Mouse (Mus musculus) hindbrain, embryonic 12.5 days (tissue): ENCODE results near the gene Trabd2b. TPM values are rescaled to one million over a fixed set of nuclear protein-coding genes. Genes with fewer than 3 reads are reported as not detected.

ENCODE experiments used
- ATAC-seq: fragments of 200-750 bp; cut with Nextera tagmentation; 2 replicates; pipeline ENCODE4 v1.8.0; 2017; ENCODE audit warnings: moderate TSS enrichment; ENCODE audit not compliant: low FRiP score
- H3K27ac ChIP-seq: fragments of 300-500 bp; sonication (generic); 2 replicates; pipeline ENCODE4 v1.5.1; 2016; ENCODE audit warnings: mild to moderate bottlenecking
- H3K27me3 ChIP-seq: fragments of 300-500 bp; sonication (generic); 2 replicates; pipeline ENCODE4 v1.6.1; 2016; ENCODE audit warnings: mild to moderate bottlenecking
- H3K36me3 ChIP-seq: fragments of 300-500 bp; sonication (generic); 2 replicates; pipeline ENCODE4 v1.6.1; 2016; ENCODE audit warnings: mild to moderate bottlenecking
- H3K4me1 ChIP-seq: fragments of 300-500 bp; sonication (generic); 2 replicates; pipeline ENCODE4 v1.6.1; 2016
- H3K4me2 ChIP-seq: fragments of 300-500 bp; sonication (generic); replicated peaks from 2 replicates; pipeline ENCODE4 v1.6.1; 2016; ENCODE audit warnings: mild to moderate bottlenecking
- H3K4me3 ChIP-seq: fragments of 300-500 bp; sonication (generic); 2 replicates; pipeline ENCODE4 v1.5.1; 2016; ENCODE audit warnings: mild to moderate bottlenecking
- H3K9ac ChIP-seq: fragments of 300-500 bp; sonication (generic); 2 replicates; pipeline ENCODE4 v1.6.1; 2016; ENCODE audit warnings: mild to moderate bottlenecking, moderate library complexity
- H3K9me3 ChIP-seq: fragments of 300-500 bp; sonication (generic); replicated peaks from 2 replicates; pipeline ENCODE4 v1.6.1; 2016; ENCODE audit warnings: mild to moderate bottlenecking
- WGBS: fragments of 180-500 bp; shearing (Covaris S2); methylation state at CpG from one replicate; pipeline ENCODE4 v1.1.7; 2016; 5-methylcytosine and 5-hydroxymethylcytosine counted together
- polyA plus RNA-seq: library from polyadenylated mRNA; unstranded; fragments of >200 nt; fragmentation: Nextera tagmentation; extraction: Ambion mirVana; gene quantifications from 2 replicates; pipeline ENCODE4 v1.2.1, GENCODE M21; 2016

Gene Trabd2b
- polyA plus RNA-seq, 1 experiment from 2014 or later, result 2.8 TPM

DNA sequence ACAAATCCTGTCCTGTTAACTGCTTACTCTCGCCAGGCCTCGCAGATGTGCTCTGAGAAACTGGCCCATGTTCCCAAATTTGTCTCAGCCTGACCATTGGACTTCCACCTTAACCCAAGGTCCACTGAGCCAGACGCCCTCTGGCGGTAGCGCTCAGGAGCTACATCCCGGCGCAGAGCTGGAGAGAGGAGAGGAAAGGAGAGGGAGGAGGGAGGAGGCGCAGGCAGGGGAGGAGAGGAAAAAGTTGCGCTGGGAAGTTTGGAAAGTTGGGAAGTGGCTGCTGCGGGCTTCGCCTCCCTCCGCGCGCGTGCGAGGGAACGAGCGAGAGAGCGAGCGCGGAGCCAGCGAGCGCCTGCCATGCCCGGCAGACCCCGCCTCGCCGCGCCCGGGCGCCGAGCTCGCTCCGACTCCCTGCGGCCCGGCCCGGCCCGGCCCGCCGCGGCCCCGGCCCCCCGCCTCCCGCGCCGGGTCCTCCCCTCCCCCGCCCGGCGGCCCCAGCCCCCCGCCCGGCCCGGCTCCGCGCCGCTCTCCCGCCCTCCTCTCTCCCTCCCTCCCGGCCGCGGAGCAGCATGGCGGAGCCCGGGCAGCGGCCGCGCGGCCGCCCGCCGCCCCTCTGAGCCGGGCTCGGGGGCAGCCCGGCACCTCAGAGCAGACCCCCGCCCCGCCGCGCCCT, 706 bp upstream of the Trabd2b start:
- H3K36me3 ChIP-seq, result no peaks in the 10 kb centered on the region
- H3K4me1 ChIP-seq, result peaks cover 25% of the 10 kb centered on the region
- H3K4me2 ChIP-seq, result peak overlapping the region; percentile 98
- under 1% methylated on average over 14 of the region's 74 CpGs for WGBS
- H3K27ac ChIP-seq, result peak overlapping the region; percentile 77
- peak overlapping the region; percentile 73 for H3K9ac ChIP-seq
- no peaks in the 10 kb centered on the region for H3K9me3 ChIP-seq
- peaks cover 32% of the 10 kb centered on the region for H3K27me3 ChIP-seq
- ATAC-seq, result peak; percentile 83
- H3K4me3 ChIP-seq, result peak overlapping the region; percentile 72

- ATAC-seq, result no peak
- H3K9ac ChIP-seq, result no peak overlapping the region
- peaks cover 32% of the 10 kb centered on the region for H3K27me3 ChIP-seq
- WGBS, result 73% methylated on average over 3 of the region's 3 CpGs
- no peaks in the 10 kb centered on the region for H3K36me3 ChIP-seq
- H3K9me3 ChIP-seq, result no peaks in the 10 kb centered on the region
- peak overlapping the region; percentile 98 for H3K4me2 ChIP-seq
- H3K4me1 ChIP-seq, result peaks cover 30% of the 10 kb centered on the region
- H3K4me3 ChIP-seq, result no peak overlapping the region
- H3K27ac ChIP-seq, result no peak overlapping the region
These were observed 992 bp downstream of the Trabd2b start for GRCm38 (mm10) chr4:114407516-114407915.

GRCm38 (mm10) chr4:114408298-114408697, 1.8 kb downstream of the Trabd2b start:
- peak overlapping the region; percentile 98; the same call in 1 of the 2 replicates for H3K4me2 ChIP-seq
- H3K9ac ChIP-seq, result no peak overlapping the region
- peaks cover 32% of the 10 kb centered on the region for H3K27me3 ChIP-seq
- H3K36me3 ChIP-seq, result no peaks in the 10 kb centered on the region
- ATAC-seq, result no peak
- peaks cover 30% of the 10 kb centered on the region for H3K4me1 ChIP-seq
- WGBS, result 82% methylated on average over 2 of the region's 2 CpGs
- no peak overlapping the region for H3K4me3 ChIP-seq
- no peaks in the 10 kb centered on the region for H3K9me3 ChIP-seq
- no peak overlapping the region for H3K27ac ChIP-seq

DNA sequence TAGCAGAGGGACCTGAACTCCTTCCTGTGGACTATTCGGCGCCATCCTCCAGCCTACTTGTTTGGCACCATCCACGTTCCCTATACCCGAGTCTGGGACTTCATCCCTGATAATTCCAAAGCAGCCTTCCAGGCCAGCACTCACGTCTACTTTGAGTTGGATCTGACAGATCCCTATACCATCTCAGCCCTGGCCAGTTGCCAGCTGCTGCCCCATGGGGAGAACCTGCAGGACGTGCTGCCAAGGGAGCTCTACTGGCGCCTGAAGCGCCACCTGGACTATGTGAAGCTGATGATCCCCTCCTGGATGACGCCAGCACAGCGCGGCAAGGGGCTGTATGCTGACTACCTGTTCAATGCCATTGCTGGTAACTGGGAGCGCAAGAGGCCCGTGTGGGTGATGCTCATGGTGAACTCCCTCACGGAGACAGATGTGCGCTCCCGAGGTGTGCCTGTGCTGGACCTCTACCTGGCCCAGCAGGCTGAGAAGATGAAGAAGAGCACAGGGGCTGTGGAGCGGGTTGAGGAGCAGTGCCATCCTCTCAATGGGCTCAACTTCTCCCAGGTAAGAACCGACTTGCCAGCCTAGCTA, 2.5 kb downstream of the Trabd2b start:
- H3K9me3 ChIP-seq, result no peaks in the 10 kb centered on the region
- no peak for ATAC-seq
- H3K36me3 ChIP-seq, result no peaks in the 10 kb centered on the region
- no peak overlapping the region for H3K4me3 ChIP-seq
- no peak overlapping the region; the same call in 1 of the 2 replicates for H3K27ac ChIP-seq
- no peak overlapping the region for H3K9ac ChIP-seq
- peaks cover 30% of the 10 kb centered on the region for H3K4me1 ChIP-seq
- peaks cover 32% of the 10 kb centered on the region for H3K27me3 ChIP-seq
- 73% methylated on average over 18 of the region's 18 CpGs for WGBS
- H3K4me2 ChIP-seq, result peak overlapping the region; percentile 30; the same call in 1 of the 2 replicates

DNA sequence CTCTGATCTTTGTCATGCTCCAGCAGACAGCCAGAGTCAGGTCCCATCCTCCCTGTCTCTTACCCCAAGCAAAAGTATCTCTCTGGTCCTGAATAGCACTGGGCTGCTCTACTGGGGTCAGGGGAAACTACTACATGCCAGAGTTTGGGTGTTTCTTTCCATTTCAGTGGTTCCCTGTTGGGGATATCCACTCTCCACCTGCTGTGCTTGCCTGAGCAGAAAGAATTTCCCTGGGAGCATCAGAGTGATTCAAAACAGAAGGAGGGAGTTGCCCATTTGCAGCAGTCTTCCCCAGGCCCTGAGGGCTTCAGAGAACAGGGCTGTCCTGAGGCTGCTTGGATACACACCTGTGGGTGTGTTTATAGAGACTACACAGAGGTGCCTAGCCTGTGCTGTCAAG, 3.0 kb downstream of the Trabd2b start:
- Histone ChIP-seq H3K4me3 (no peak overlapping the region), H3K9me3 (no peaks in the 10 kb centered on the region), H3K27ac (no peak overlapping the region), H3K4me2 (peak overlapping the region; percentile 30; the same call in 1 of the 2 replicates), H3K4me1 (peaks cover 30% of the 10 kb centered on the region), H3K9ac (0 out of 2 replicates have a peak overlapping the region, but pooled peaks have one; percentile 8), H3K36me3 (no peaks in the 10 kb centered on the region), H3K27me3 (peaks cover 32% of the 10 kb centered on the region)
- ATAC-seq, result no peak

DNA sequence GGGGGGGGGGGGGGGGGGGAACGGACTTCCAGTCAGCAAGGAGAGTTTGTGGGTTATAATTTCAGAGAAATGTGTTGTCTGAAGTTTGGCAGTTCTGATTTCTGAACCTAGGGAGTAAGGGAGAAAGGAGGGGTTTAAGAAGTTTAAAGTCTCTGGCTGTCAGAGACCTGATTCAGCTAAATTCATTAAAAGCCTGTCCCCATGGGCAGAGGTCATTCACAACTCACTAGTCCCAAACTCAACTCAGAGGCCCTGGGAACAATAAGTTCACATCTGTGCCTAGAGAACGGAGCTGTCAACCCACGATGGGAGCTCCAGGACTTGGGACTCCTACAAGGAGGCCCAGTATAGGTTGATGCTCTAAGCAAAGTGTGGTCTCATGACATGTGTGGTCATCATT, 3.5 kb downstream of the Trabd2b start:
- Histone ChIP-seq H3K9ac (0 out of 2 replicates have a peak overlapping the region, but pooled peaks have one; percentile 8), H3K27ac (0 out of 2 replicates have a peak overlapping the region, but pooled peaks have one; percentile 6), H3K4me2 (peak overlapping the region; percentile 30), H3K4me1 (peaks cover 30% of the 10 kb centered on the region), H3K9me3 (no peaks in the 10 kb centered on the region), H3K4me3 (no peak overlapping the region), H3K27me3 (peaks cover 32% of the 10 kb centered on the region), H3K36me3 (no peaks in the 10 kb centered on the region)
- WGBS, result 19% methylated on average over 3 of the region's 3 CpGs
- ATAC-seq, result no peak

- peak; percentile 34; the same call in 1 of the 2 replicates for ATAC-seq
- 5% methylated on average over 11 of the region's 11 CpGs for WGBS
- H3K9ac ChIP-seq, result no peak overlapping the region
These were observed 3.9 kb downstream of the Trabd2b start for GRCm38 (mm10) chr4:114410443-114410842.

DNA sequence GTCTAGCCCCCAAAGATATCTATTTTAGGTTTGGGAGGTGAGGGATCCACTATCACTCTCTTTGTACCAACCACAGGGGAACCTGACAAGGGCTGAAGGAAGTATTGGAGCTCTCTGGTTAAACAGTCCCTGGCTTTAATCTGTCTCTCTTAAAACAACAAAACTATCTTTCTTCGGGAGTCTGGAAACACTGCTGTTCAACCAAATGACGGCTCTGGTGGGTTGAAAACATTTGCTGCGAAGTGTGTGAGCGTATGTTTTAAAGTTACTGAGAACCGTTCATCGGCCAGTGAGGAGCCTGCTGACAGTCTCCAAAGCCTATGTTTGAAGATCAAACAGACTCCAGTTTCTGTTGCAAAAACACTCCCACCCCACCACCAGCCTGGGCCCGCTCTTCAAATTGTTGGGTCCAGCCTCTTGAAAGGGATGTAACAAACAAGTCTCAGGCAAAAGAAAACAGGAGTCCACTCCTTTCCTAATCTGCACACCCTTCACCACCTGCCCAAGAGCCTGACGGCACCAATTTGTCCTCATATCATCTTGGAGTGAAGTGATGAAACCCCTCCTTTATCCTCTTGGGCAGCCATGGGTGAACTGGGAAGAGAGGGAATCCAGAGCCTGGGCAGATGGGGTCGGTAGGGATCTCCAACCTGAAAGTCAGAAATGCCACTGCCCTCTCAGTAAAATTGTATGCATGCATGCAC, 4.6 kb downstream of the Trabd2b start:
- Histone ChIP-seq H3K27me3 (peaks cover 32% of the 10 kb centered on the region), H3K4me2 (peak overlapping the region; percentile 30), H3K4me1 (peaks cover 32% of the 10 kb centered on the region), H3K27ac (0 out of 2 replicates have a peak overlapping the region, but pooled peaks have one; percentile 6), H3K36me3 (no peaks in the 10 kb centered on the region), H3K4me3 (no peak overlapping the region), H3K9ac (no peak overlapping the region), H3K9me3 (no peaks in the 10 kb centered on the region)
- 40% methylated on average over 9 of the region's 9 CpGs for WGBS
- ATAC-seq, result no peak

More at GRCm38 (mm10) chr4:114410443-114410842, 3.9 kb downstream of the Trabd2b start:
- Histone ChIP-seq H3K9me3 (no peaks in the 10 kb centered on the region), H3K4me1 (peaks cover 30% of the 10 kb centered on the region), H3K4me2 (peak overlapping the region; percentile 30), H3K4me3 (peak overlapping the region; percentile 1; the same call in 1 of the 2 replicates), H3K36me3 (no peaks in the 10 kb centered on the region), H3K27me3 (peaks cover 32% of the 10 kb centered on the region), H3K27ac (0 out of 2 replicates have a peak overlapping the region, but pooled peaks have one; percentile 6)

- Histone ChIP-seq H3K27me3 (peaks cover 26% of the 10 kb centered on the region), H3K36me3 (no peaks in the 10 kb centered on the region), H3K27ac (no peak overlapping the region), H3K4me1 (peaks cover 31% of the 10 kb centered on the region), H3K4me2 (no peak overlapping the region), H3K9me3 (no peaks in the 10 kb centered on the region), H3K4me3 (no peak overlapping the region), H3K9ac (no peak overlapping the region)
- no peak for ATAC-seq
- WGBS, result 49% methylated on average over 6 of the region's 6 CpGs
These were observed 5.4 kb downstream of the Trabd2b start for GRCm38 (mm10) chr4:114411846-114412390.

DNA sequence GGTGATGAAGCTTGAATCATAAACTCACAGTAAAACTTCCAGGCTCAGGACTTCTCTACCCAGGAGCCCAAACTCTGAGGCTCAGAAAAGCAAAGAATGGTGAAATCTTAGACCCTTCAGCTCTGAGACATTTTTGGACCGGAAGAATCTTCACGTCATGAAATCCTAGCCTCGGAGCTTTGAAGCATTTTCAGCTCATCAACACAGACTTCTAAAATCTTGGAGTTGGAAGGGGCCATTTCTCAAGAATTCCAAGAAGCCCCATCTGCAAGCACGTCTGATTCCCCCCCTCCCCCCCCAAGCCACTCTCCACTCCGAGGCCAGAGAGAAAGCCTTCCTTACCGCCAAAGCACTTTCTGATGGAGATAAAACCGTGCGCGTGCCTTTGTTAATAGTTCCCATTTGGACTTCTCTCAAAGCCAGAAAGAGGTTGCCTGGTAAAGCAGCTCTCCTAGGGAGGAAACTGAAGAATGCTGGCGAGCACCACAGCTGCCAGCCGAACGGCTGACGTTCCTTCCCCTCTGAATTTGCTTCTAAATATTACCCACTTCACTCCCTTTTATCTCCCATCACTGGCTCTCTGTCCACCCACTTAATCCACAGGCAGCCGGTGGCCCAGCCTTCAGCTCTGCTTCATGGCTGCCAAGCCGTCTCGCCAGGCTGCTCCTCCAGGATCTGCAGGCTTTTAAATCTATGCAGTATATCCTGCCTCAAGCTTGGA, 9.6 kb downstream of the Trabd2b start:
- Histone ChIP-seq H3K9me3 (no peaks in the 10 kb centered on the region), H3K27ac (no peak overlapping the region), H3K27me3 (no peaks in the 10 kb centered on the region), H3K4me3 (no peak overlapping the region), H3K36me3 (no peaks in the 10 kb centered on the region), H3K9ac (0 out of 2 replicates have a peak overlapping the region, but pooled peaks have one; percentile 3), H3K4me1 (peaks cover 10% of the 10 kb centered on the region), H3K4me2 (no peak overlapping the region)
- ATAC-seq, result no peak
- 46% methylated on average over 16 of the region's 16 CpGs for WGBS

DNA sequence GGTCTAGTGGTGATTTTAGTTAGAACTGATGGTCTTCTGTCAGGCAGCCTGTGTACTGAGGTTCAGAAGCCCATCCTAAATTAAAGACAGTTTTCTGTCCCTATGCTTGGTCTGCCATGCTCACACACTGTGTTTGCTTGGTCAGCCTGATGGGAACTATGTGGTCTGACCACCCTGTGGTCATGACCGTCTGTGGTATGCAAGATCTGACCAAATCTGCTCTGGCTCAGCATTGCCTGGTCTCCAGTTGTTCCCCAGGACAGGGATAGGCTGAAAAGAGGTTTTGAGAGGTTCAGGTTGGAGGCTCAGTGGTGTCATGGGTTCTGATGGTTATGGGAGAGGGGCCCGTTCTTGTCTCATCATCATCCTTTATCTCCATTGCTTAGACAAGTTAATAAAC, 13.6 kb downstream of the Trabd2b start:
- Histone ChIP-seq H3K4me3 (no peak overlapping the region), H3K27me3 (no peaks in the 10 kb centered on the region), H3K9me3 (no peaks in the 10 kb centered on the region), H3K4me2 (no peak overlapping the region), H3K9ac (no peak overlapping the region), H3K4me1 (peaks cover 6% of the 10 kb centered on the region), H3K27ac (no peak overlapping the region), H3K36me3 (no peaks in the 10 kb centered on the region)
- WGBS, result 76% methylated on average over 2 of the region's 2 CpGs
- no peak for ATAC-seq
